Mouse (Mus musculus): ENCODE results near the gene Icosl.
"Not testable (repeated sequence)": the region's sequence is repeated elsewhere in the genome, so short reads cannot be mapped to it uniquely, and the experiment has no call there.

Icosl gene

GRCm38 (mm10) chr10:78124137-78124536 is 55.0 kb downstream of the Icosl start:
- DNase-seq: not testable (repeated sequence)

- DNase-seq: not testable (repeated sequence)
These were observed 56.0 kb downstream of the Icosl start for GRCm38 (mm10) chr10:78125061-78125460.

GRCm38 (mm10) chr10:78126311-78126710 is 57.2 kb downstream of the Icosl start:
- DNase-seq: no peak

- no peak for DNase-seq
These were observed 58.2 kb downstream of the Icosl start for GRCm38 (mm10) chr10:78127046-78127870.

- no peak for DNase-seq
These were observed 58.8 kb downstream of the Icosl start for GRCm38 (mm10) chr10:78127931-78128330.

- DNase-seq: no peak
These were observed 59.5 kb downstream of the Icosl start for GRCm38 (mm10) chr10:78128647-78129046.

- no peak for DNase-seq
These were observed 60.3 kb downstream of the Icosl start for GRCm38 (mm10) chr10:78129423-78129822.

DNA sequence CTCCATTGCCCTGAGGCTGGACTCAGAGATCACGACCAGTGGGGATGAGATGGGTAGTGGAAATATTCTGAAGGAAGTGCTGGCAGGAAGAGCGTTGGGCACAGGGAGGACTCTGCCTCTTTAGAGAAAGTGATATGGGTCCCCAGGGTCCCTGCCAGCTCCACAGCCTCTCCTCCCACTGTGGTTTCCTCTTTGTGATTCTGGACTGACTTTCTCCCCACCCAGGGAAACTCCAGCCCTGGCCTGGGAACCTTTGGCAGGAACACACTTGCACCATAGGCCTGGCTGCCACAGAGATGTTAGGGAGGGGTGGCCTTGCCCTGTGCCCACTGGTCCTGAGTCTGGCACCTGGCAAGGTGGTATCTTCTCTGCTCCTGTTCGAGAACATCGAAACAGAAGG is 60.9 kb downstream of the Icosl start:
- DNase-seq: no peak

Measured in spleen, adult 18-20 months (tissue).